Mouse (Mus musculus): ENCODE measurements around the gene Gm42906.

Gm42906 gene

GRCm38 (mm10) chr5:151428113-151428756 is at the start of gene Gm42906:
TSS of gene Gm42906 (minus strand) at chr5:151428163.
- no peak for DNase-seq (ENCODE audit: low spot score in 2 of 2)

GRCm38 (mm10) chr5:151445695-151446094 is 17.7 kb upstream of the Gm42906 start:
- no peak for DNase-seq (ENCODE audit: low spot score in 2 of 2)

GRCm38 (mm10) chr5:151435106-151435505 is 7.1 kb upstream of the Gm42906 start:
- DNase-seq (ENCODE audit: low spot score in 2 of 2): no peak

- no peak for DNase-seq (ENCODE audit: low spot score in 2 of 2)
Measured at GRCm38 (mm10) chr5:151426466-151426865, 1.5 kb downstream of the Gm42906 start.

- DNase-seq (ENCODE audit: low spot score in 2 of 2): no peak
Measured at GRCm38 (mm10) chr5:151422692-151423091, 5.3 kb downstream of the Gm42906 start.

GRCm38 (mm10) chr5:151421859-151422258 is 6.1 kb downstream of the Gm42906 start:
- no peak for DNase-seq (ENCODE audit: low spot score in 2 of 2)

GRCm38 (mm10) chr5:151418551-151418950 is 9.4 kb downstream of the Gm42906 start:
- DNase-seq (ENCODE audit: low spot score in 2 of 2): no peak

- no peak for DNase-seq (ENCODE audit: low spot score in 2 of 2)
Measured at GRCm38 (mm10) chr5:151417421-151418038, 10.4 kb downstream of the Gm42906 start.

GRCm38 (mm10) chr5:151416988-151417387 is 11.0 kb downstream of the Gm42906 start:
- DNase-seq (ENCODE audit: low spot score in 2 of 2): no peak

GRCm38 (mm10) chr5:151413617-151414016 is 14.3 kb downstream of the Gm42906 start:
- DNase-seq (ENCODE audit: low spot score in 2 of 2): no peak

- DNase-seq (ENCODE audit: low spot score in 2 of 2): no peak
Measured at GRCm38 (mm10) chr5:151412666-151413463, 15.1 kb downstream of the Gm42906 start.

- no peak for DNase-seq (ENCODE audit: low spot score in 2 of 2)
Measured at GRCm38 (mm10) chr5:151410006-151410405, 18.0 kb downstream of the Gm42906 start.

GRCm38 (mm10) chr5:151409282-151409681 is 18.7 kb downstream of the Gm42906 start:
- no peak for DNase-seq (ENCODE audit: low spot score in 2 of 2)

- no peak for DNase-seq (ENCODE audit: low spot score in 2 of 2)
Measured at GRCm38 (mm10) chr5:151408124-151408900, 19.7 kb downstream of the Gm42906 start.

GRCm38 (mm10) chr5:151407493-151407892 is 20.5 kb downstream of the Gm42906 start:
- no peak for DNase-seq (ENCODE audit: low spot score in 2 of 2)

- DNase-seq (ENCODE audit: low spot score in 2 of 2): no peak
Measured at GRCm38 (mm10) chr5:151406276-151406675, 21.7 kb downstream of the Gm42906 start.

- no peak for DNase-seq (ENCODE audit: low spot score in 2 of 2)
Measured at GRCm38 (mm10) chr5:151405314-151405903, 22.6 kb downstream of the Gm42906 start.

GRCm38 (mm10) chr5:151403586-151403985 is 24.4 kb downstream of the Gm42906 start:
- DNase-seq (ENCODE audit: low spot score in 2 of 2): no peak

GRCm38 (mm10) chr5:151400557-151400944 is 27.4 kb downstream of the Gm42906 start:
- no peak for DNase-seq (ENCODE audit: low spot score in 2 of 2)

- DNase-seq (ENCODE audit: low spot score in 2 of 2): no peak
Measured at GRCm38 (mm10) chr5:151399918-151400556, 27.9 kb downstream of the Gm42906 start.

- no peak for DNase-seq (ENCODE audit: low spot score in 2 of 2)
Measured at GRCm38 (mm10) chr5:151396119-151396518, 31.8 kb downstream of the Gm42906 start.

Measured in frontal cortex, postnatal 25 days (tissue).